Mouse (Mus musculus): ENCODE results near the gene Tspan5.

Gene Tspan5

GRCm38 (mm10) chr3:138771549-138772333 is 29.7 kb downstream of the Tspan5 start:
- no peak for DNase-seq (ENCODE audit: low read depth, low spot score)

GRCm38 (mm10) chr3:138773871-138774606 is 32.0 kb downstream of the Tspan5 start:
- no peak for DNase-seq (ENCODE audit: low read depth, low spot score)

- no peak for DNase-seq (ENCODE audit: low read depth, low spot score)
Observed at GRCm38 (mm10) chr3:138774607-138774943, 32.6 kb downstream of the Tspan5 start.

- no peak for DNase-seq (ENCODE audit: low read depth, low spot score)
Observed at GRCm38 (mm10) chr3:138775926-138776715, 34.1 kb downstream of the Tspan5 start.

- DNase-seq (ENCODE audit: low read depth, low spot score): no peak
Observed at GRCm38 (mm10) chr3:138781492-138781891, 39.5 kb downstream of the Tspan5 start.

GRCm38 (mm10) chr3:138783859-138784640 is 42.1 kb downstream of the Tspan5 start:
- no peak for DNase-seq (ENCODE audit: low read depth, low spot score)

- DNase-seq (ENCODE audit: low read depth, low spot score): no peak
Observed at GRCm38 (mm10) chr3:138784641-138785025, 42.6 kb downstream of the Tspan5 start.

- peak; percentile 53 for DNase-seq (ENCODE audit: low read depth, low spot score)
Observed at GRCm38 (mm10) chr3:138787758-138788488, 45.9 kb downstream of the Tspan5 start.

GRCm38 (mm10) chr3:138788489-138788850 is 46.5 kb downstream of the Tspan5 start:
- no peak for DNase-seq (ENCODE audit: low read depth, low spot score)

- no peak for DNase-seq (ENCODE audit: low read depth, low spot score)
Observed at GRCm38 (mm10) chr3:138789275-138789674, 47.3 kb downstream of the Tspan5 start.

- DNase-seq (ENCODE audit: low read depth, low spot score): peak; percentile 75
Observed at GRCm38 (mm10) chr3:138794533-138794932, 52.5 kb downstream of the Tspan5 start.

GRCm38 (mm10) chr3:138795951-138796350 is 54.0 kb downstream of the Tspan5 start:
- peak; percentile 63 for DNase-seq (ENCODE audit: low read depth, low spot score)

GRCm38 (mm10) chr3:138796583-138796982 is 54.6 kb downstream of the Tspan5 start:
- DNase-seq (ENCODE audit: low read depth, low spot score): no peak

GRCm38 (mm10) chr3:138800664-138801411 is 58.8 kb downstream of the Tspan5 start:
- DNase-seq (ENCODE audit: low read depth, low spot score): no peak

- DNase-seq (ENCODE audit: low read depth, low spot score): no peak
Observed at GRCm38 (mm10) chr3:138801661-138802060, 59.7 kb downstream of the Tspan5 start.

GRCm38 (mm10) chr3:138802722-138803443 is 60.9 kb downstream of the Tspan5 start:
- peak; percentile 80 for DNase-seq (ENCODE audit: low read depth, low spot score)

GRCm38 (mm10) chr3:138803444-138804085 is 61.6 kb downstream of the Tspan5 start:
- DNase-seq (ENCODE audit: low read depth, low spot score): no peak

- DNase-seq (ENCODE audit: low read depth, low spot score): no peak
Observed at GRCm38 (mm10) chr3:138804104-138805048, 62.4 kb downstream of the Tspan5 start.

Measured in telencephalon, adult 2 months (tissue).